Mouse (Mus musculus) limb, embryonic 14.5 days (tissue): Measurements from ENCODE around the gene Zbtb34. TPM values are rescaled to one million over a fixed set of nuclear protein-coding genes. Genes with fewer than 3 reads are reported as not detected.

ENCODE experiments used
- ATAC-seq: fragments of 200-750 bp; cut with Nextera tagmentation; 2 replicates; pipeline ENCODE4 v1.8.0; 2017; ENCODE audit warnings: low read depth, moderate number of reproducible peaks, moderate TSS enrichment; ENCODE audit not compliant: low FRiP score
- DNase-seq: peaks from one replicate; pipeline ENCODE4 v3.0.0-alpha.2; 2015; ENCODE audit warnings: low spot score
- H3K27ac ChIP-seq: fragments of 300-500 bp; sonication (generic); replicated peaks from 2 replicates; pipeline ENCODE4 v1.5.1; 2014; ENCODE audit warnings: low read depth, mild to moderate bottlenecking, low read length, moderate library complexity, mixed read lengths
- H3K27me3 ChIP-seq: fragments of 300-500 bp; sonication (generic); 2 replicates; pipeline ENCODE4 v1.6.1; 2014; ENCODE audit warnings: low read length, mixed read lengths; ENCODE audit not compliant: control insufficient read depth, insufficient read depth
- H3K36me3 ChIP-seq: fragments of 300-500 bp; sonication (generic); 2 replicates; pipeline ENCODE4 v1.6.1; 2014; ENCODE audit warnings: mild to moderate bottlenecking, low read length, moderate library complexity, mixed read lengths; ENCODE audit not compliant: control insufficient read depth, insufficient read depth
- H3K4me1 ChIP-seq: fragments of 300-500 bp; sonication (generic); 2 replicates; pipeline ENCODE4 v1.6.1; 2014; ENCODE audit warnings: antibody characterized with exemption, low read length, mixed read lengths; ENCODE audit not compliant: control insufficient read depth, insufficient read depth
- H3K4me2 ChIP-seq: fragments of 300-500 bp; sonication (generic); replicated peaks from 2 replicates; pipeline ENCODE4 v1.6.1; 2014; ENCODE audit warnings: low read depth, mild to moderate bottlenecking, low read length, moderate library complexity; ENCODE audit not compliant: severe bottlenecking
- H3K4me3 ChIP-seq: fragments of 300-500 bp; sonication (generic); replicated peaks from 2 replicates; pipeline ENCODE4 v1.5.1; 2014; ENCODE audit warnings: low read length
- H3K9ac ChIP-seq: fragments of 300-500 bp; sonication (generic); 2 replicates; pipeline ENCODE4 v1.6.1; 2014; ENCODE audit warnings: mild to moderate bottlenecking, low read depth, low read length, moderate library complexity; ENCODE audit not compliant: severe bottlenecking
- H3K9me3 ChIP-seq: fragments of 300-500 bp; sonication (generic); 2 replicates; pipeline ENCODE4 v1.6.1; 2016; ENCODE audit warnings: low read length; ENCODE audit not compliant: control insufficient read depth
- POLR2A ChIP-seq: fragments of 200-500 bp; IDR thresholded peaks from 2 replicates; pipeline ENCODE4 v1.8.0; 2012; ENCODE audit warnings: inconsistent platforms, mild to moderate bottlenecking, moderate library complexity, borderline replicate concordance; ENCODE audit not compliant: insufficient read depth, insufficient read length; ENCODE audit errors: extremely low read depth
- WGBS: fragments of 180-500 bp; shearing (Covaris S2); extraction: QIAGEN DNeasy Blood & Tissue Kit; methylation state at CpG from one replicate; pipeline ENCODE4 v1.1.7; 2014; 5-methylcytosine and 5-hydroxymethylcytosine counted together
- polyA plus RNA-seq, 2 experiments: library from polyadenylated mRNA; depleted of rRNA in 1 of 2; stranded (reverse) in 1 of 2; unstranded in 1 of 2; fragments of >200 nt; fragmentation: Nextera tagmentation in 1 of 2; extraction: Ambion mirVana in 1 of 2; gene quantifications; 2 replicates each; pipeline versions ENCODE4 v1.2.1 to v1.2.3; 2012 to 2014

Zbtb34 gene
- polyA plus RNA-seq, 2 experiments: 8.4 to 19.0 TPM

GRCm38 (mm10) chr2:33401217-33401616 is 29.9 kb downstream of the Zbtb34 start:
- Histone ChIP-seq H3K4me3 (no peak overlapping the region), H3K9ac (no peak overlapping the region), H3K9me3 (no peaks in the 10 kb centered on the region), H3K27me3 (no peaks in the 10 kb centered on the region), H3K4me2 (no peak overlapping the region), H3K27ac (no peak overlapping the region), H3K36me3 (peaks cover 4% of the 10 kb centered on the region), H3K4me1 (no peaks in the 10 kb centered on the region)
- WGBS: 32% methylated on average over 3 of the region's 3 CpGs
- TF ChIP-seq POLR2A: no peak
- no peak for DNase-seq
- no peak for ATAC-seq

GRCm38 (mm10) chr2:33400541-33400940 is 30.6 kb downstream of the Zbtb34 start:
- Histone ChIP-seq H3K9ac (no peak overlapping the region), H3K4me1 (no peaks in the 10 kb centered on the region), H3K27ac (no peak overlapping the region), H3K4me2 (no peak overlapping the region), H3K27me3 (no peaks in the 10 kb centered on the region), H3K9me3 (no peaks in the 10 kb centered on the region), H3K36me3 (0 out of 2 replicates have a peak, but pooled peaks cover under 1% of the 10 kb centered on the region), H3K4me3 (no peak overlapping the region)
- DNase-seq: no peak
- 79% methylated on average over 5 of the region's 5 CpGs for WGBS
- ATAC-seq: no peak
- no peak for TF ChIP-seq POLR2A

- DNase-seq (no peak), ATAC-seq (no peak)
- no peaks in the 10 kb centered on the region for H3K9me3 ChIP-seq
- no peaks in the 10 kb centered on the region for H3K27me3 ChIP-seq
- H3K36me3 ChIP-seq: no peaks in the 10 kb centered on the region
- no peak overlapping the region for H3K4me3 ChIP-seq
- no peak overlapping the region for H3K27ac ChIP-seq
- TF ChIP-seq POLR2A: no peak
- no peaks in the 10 kb centered on the region for H3K4me1 ChIP-seq
- H3K9ac ChIP-seq: no peak overlapping the region
- no peak overlapping the region for H3K4me2 ChIP-seq
- 83% methylated on average over 7 of the region's 7 CpGs for whole genome bisulfite sequencing
Measured at GRCm38 (mm10) chr2:33399091-33399490, 32.0 kb downstream of the Zbtb34 start.

- 76% methylated on average over 4 of the region's 4 CpGs for WGBS
- ATAC-seq (no peak), DNase-seq (no peak)
Measured at GRCm38 (mm10) chr2:33397036-33397435, 34.1 kb downstream of the Zbtb34 start.

GRCm38 (mm10) chr2:33395053-33395452 is 36.1 kb downstream of the Zbtb34 start:
- no peak overlapping the region for H3K4me3 ChIP-seq
- no peaks in the 10 kb centered on the region for H3K27me3 ChIP-seq
- no peak overlapping the region for H3K4me2 ChIP-seq
- 73% methylated on average over 2 of the region's 2 CpGs for WGBS
- H3K27ac ChIP-seq: no peak overlapping the region
- H3K36me3 ChIP-seq: no peaks in the 10 kb centered on the region
- no peak for TF ChIP-seq POLR2A
- no peak overlapping the region for H3K9ac ChIP-seq
- no peaks in the 10 kb centered on the region for H3K9me3 ChIP-seq
- no peaks in the 10 kb centered on the region for H3K4me1 ChIP-seq
- no peak for ATAC-seq
- no peak for DNase-seq

More at GRCm38 (mm10) chr2:33397036-33397435, 34.1 kb downstream of the Zbtb34 start:
- Histone ChIP-seq H3K4me3 (no peak overlapping the region), H3K36me3 (no peaks in the 10 kb centered on the region), H3K4me2 (no peak overlapping the region), H3K27ac (no peak overlapping the region), H3K27me3 (no peaks in the 10 kb centered on the region), H3K4me1 (no peaks in the 10 kb centered on the region), H3K9me3 (no peaks in the 10 kb centered on the region), H3K9ac (no peak overlapping the region)
- no peak for TF ChIP-seq POLR2A
